Mouse (Mus musculus): ENCODE measurements around the gene D2hgdh.
"Not testable (repeated sequence)": the region's sequence is repeated elsewhere in the genome, so short reads cannot be mapped to it uniquely, and the experiment has no call there.

The D2hgdh gene

DNA sequence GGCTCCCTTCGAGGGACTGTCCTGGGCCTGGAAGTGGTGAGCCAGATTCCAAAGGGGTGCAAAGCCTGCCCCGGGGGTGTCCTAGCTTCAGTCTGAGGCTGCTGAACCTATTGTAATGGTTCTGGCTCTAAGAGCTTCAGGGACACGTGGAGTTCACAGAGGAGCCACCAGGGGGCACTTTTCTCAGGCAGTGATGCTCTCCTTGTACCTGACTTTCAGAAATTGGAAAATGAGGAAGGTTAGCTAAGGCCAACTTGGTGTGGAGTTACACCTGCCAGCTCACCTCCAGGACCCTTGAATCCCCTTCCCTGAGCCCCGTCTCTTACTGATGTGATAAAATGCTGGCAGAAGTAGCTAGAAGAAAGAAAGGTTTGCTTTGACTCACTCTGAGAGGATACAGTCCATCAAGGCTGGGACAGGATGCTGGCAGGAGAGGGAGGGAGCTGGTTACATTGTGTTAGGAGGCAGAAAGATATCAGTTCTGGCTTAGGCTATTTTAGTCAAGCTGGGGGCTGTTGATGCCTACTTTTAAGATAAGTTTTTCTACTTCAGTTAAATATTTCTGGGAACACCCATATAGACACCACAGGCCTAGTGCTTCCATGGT lies 8.1 kb downstream of the D2hgdh start:
- not testable (repeated sequence) for DNase-seq

DNA sequence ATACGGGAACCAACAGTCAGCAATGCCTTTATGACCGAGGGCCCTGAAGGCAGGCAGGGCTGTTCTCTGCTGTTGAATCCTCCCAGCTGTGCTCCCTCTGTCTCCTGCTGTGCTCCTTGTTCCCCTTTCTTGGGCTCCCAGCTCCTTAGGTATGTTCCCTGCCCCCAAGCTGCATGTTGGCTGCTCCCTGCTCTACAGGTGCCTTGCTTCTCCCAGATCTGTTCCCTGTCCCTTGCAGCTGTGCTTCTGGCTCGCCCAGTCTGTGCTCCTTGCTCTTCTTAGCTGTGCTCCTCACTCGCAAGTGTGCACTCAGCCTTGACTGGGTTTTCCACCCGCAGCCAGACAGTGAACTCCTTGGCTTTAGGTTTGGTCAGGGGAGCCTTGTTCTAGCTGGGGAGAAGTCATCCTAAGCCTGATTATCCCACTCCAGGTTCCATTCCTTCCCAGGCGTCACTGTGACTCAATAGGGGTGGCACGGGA lies 10.0 kb downstream of the D2hgdh start:
- DNase-seq, result no peak

DNA sequence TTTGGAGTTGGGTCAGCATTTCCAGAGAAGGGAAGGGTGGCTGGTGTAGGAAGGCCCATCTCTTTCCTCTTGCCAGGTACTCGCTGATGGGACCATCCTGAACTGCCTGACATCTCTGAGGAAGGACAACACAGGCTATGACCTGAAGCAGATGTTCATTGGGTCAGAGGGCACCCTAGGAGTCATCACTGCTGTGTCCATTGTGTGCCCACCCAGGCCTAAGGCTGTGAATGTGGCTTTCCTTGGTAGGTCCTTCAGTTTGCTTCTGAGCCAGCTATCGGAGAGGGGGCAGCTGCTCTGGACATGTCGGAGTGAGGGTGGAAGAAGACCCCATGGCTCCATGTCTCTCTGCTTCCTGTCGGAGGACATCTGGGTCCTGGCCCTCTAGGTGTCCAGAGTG lies 10.5 kb downstream of the D2hgdh start:
- no peak for DNase-seq

DNA sequence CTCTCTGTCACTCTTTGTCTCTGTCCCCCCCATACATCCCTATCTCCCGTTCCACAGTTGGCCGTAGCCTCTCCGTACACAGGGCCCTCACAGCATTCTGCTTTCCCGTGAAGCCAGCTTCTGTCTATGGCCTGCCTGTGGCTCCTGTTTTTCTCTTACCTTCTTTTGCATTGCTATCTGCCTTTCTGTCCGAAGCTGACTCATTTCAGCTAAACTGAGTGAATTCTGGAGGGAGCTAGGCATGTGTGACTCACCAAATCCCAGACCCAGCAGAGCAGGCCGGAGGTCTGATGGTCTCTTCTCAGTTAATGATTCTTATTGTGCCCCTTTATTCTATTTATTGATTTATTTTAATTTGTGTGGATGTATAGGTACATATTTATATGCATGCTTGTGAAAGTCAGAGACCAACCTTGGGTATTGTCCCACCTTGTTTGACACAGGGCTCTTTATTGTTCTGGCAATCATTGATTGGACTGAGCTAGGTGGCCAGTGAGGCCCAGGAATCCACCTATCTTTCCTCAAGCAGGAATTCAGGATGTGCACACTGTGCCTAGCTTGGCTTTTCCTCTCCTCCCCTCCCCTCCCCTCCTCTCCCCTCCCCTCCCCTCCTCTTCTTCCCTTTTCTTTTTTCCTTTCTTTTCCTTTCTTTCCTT lies 11.3 kb downstream of the D2hgdh start:
- DNase-seq, result no peak

DNA sequence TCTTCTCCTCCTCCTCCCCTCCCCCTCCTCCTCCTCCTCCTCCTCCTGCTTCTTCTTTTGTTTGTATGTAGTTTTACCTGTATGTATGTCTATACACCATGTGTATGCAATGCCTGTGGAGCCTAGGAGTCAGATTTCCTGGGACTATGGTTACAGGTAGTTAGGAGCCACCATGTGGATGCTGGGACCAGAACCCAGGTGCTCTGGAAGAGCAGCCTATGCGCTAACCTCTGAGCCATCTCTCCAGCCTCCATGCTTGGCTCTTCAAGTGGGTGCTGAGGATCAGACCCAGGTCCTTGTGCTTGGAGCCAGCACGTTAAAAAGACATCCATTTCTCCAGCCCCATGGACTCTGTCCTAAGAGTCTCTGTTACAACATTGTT lies 11.8 kb downstream of the D2hgdh start:
- DNase-seq, result no peak

DNA sequence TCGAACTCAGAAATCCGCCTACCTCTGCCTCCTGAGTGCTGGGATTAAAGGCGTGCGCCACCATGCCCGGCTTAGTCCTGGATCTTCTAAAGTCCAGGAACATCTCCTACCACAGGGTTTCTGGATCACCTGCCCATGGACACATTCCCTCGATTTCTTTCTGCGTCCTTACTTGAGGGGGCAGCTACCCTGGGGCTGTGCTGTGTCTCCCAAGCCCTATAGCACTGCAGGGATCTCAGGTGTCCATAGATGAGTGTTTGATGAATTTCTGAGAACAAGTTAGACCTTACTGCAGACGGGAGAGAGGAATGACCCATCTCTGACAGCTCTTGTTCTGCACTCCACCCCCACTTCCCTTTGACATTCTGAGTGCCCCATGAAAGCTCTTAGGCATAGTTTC lies 12.6 kb downstream of the D2hgdh start:
- DNase-seq, result no peak

DNA sequence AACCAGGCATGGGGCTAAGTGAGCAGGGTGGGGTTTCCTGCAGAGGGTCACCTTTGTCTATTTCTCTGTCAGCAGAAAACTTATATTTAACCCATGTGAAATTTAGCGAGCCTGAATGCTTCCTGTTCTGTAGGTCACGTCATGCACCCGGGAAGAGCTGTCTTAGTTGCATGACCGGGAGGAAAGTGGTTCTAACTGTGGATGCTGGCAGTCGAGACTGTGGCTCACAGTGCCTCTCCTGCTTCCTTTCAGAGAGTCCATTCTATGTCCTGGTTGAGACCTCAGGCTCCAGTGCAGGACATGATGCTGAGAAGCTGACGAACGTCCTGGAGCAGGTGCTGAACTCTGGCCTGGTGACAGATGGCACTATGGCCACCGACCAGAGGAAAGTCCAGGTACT lies 13.9 kb downstream of the D2hgdh start:
- DNase-seq, result not testable (repeated sequence)

DNA sequence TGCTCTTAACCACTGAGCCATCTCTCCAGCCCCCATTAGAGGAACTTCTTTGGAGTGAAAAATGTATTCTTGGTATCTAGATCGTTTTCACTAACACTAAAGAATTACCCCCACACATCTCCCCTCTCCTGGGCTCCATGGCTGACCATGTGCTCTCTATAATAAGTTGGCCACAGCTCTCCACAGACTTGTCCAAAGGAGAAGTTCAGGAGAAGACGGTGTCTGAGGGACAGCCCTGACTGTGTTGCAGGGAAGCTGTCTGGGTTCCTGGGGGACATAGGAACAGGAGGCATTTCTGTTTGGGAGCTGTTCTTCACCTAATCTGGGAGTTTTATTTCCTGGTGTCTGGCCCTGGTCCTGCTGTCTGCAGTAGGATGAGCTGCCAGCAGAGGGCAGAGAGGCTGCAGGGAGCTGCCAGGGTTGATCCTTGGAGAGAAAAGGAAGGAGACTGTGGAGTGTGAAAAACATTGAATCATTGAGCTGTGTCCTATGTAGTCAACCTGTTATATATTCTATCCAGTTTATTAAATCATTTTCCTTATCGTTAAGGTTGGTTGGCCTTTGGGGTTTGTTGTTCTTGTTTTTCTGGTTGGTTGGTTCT lies 21.2 kb downstream of the D2hgdh start:
- not testable (repeated sequence) for DNase-seq

DNA sequence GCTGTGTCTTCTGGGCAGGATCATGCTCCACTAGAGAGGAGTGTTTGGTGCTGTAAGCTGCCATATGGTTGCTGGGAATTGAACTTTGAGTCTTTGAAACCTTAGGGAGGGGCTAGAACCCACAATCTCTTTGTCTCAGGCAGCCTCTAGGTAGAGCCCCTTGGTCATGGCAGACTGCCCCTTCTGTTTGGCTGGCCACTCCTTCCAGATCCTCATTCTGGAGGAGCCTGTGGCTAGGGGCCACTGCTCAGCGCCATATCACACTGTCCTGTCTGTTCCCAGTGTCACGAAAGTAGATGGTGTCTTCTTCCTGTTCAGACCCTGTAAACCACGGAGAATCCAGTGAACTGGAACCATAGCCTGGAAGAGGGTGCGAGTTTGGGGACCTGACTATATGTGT lies 31.1 kb downstream of the D2hgdh start:
- DNase-seq, result not testable (repeated sequence)

DNA sequence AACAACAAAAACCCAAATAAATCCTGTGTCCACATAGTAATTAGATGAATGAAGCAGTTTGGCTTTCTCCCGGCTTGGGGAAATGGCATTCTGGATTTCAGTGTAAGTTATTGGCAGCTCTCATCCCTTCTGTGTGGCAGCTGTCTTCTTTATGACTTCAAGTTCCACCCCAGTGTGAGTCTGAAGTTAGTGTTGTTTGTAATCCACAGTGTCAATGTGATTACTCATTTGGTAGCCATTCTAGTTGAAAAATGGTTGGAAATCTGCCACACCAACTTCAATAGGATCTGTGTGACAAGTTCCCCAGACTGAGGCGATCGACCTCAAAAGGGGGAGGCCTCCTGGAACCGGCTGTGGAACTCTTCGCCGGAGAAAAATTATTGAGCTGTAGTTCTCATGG lies 32.7 kb downstream of the D2hgdh start:
- DNase-seq, result no peak

DNA sequence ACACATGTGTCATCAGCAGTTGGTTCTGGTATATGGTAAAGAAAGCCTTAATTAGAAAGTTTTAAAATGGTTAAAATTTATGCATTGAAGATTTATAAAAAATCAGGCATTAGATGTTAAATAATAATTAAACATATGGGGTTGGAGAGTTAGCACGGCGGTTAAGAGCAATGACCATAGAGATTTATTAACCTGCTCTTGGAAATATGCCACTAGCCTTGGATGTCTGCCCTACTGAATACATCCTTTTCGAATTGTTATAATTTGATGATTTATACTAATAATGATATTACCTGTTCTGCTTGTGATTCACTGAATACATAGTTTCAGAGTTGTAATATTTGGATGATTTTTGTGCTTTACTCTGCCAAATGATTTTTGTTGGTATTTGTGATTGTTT lies 33.3 kb downstream of the D2hgdh start:
- no peak for DNase-seq

DNA sequence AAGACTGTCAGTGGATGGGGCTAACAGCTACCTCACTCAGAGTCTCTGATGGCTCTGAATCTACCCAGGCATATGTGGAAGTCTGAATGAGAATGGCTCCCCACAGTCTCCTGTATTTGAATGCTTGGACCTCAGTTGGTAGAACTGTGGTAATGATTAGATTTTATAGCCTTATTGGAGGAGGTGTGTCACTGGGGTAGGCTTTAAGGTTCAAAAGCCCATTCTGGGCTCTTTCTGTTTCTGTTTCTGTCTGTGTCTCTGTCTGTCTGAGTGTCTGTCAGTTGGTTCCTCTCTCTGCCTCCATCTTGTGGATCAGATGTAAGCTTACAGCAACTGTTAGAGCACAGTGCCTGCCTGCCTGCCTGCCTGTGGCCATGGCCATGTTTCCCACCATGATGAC lies 34.9 kb downstream of the D2hgdh start:
- DNase-seq, result no peak

DNA sequence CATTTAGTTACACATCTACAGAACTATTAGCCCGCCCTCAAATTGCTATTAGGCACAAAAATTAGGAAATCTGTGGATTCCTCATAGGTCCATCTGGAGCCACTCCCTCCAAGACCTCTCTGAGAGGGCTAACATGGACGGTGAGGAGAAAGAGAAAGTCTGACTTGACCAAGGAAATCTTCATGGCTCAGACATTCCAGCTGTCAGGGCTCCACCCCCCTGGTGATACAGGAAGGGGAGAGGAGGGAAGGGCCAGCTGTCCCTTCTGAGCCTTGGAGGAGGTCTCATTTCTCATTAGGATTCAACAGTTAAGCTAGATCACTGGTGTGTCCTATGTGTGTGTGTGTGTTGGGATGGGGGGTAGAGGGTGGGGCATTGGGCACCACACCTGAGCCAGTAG lies 36.3 kb downstream of the D2hgdh start, which contains the start of gene Gal3st2:
Gal3st2 (plus strand) TSS at position 259 of the 400 bp plus-strand sequence.
- DNase-seq, result not testable (repeated sequence)

DNA sequence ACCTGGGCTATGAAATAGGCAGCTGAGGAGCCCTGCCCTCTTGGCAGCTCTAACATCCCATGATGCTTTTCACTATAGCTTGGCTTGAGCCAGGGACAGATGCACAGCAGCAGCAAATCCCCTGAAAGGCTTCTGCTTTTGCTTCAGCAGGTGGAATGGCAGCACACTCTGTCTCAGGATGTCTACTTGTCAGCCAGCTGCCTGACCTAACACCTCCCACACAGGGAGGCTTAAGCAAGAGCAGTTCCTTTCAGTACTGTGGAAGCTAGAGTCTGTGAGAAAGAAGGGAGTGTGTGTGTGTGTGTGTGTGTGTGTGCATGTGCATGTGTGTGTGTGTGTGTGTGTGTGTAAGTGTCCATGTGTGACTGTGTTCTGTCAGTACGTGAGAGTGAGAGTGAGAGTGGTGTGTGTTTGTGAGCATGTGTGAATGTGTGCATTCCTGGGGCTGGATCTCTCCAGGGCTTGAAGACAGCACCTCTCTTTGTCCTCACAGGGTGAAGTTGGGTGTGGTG lies 46.9 kb downstream of the D2hgdh start:
- DNase-seq, result not testable (repeated sequence)

DNA sequence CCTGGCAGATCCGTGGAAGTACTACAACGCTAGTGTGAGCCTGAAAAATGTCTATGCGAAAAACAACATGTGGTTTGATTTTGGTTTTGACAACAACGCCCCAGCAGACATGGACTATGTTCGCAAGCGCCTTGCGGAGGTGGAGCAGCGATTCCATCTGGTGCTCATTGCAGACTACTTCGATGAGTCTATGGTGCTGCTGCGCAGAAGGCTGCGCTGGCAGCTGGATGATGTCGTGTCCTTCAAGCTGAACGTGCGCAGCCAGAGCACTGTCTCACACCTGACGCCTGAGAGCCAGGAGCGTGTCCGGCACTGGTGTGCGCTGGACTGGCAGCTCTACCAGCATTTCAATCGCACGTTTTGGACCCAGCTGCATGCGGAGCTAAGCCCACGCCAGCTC lies 49.7 kb downstream of the D2hgdh start:
- peak; percentile 21 for DNase-seq

DNA sequence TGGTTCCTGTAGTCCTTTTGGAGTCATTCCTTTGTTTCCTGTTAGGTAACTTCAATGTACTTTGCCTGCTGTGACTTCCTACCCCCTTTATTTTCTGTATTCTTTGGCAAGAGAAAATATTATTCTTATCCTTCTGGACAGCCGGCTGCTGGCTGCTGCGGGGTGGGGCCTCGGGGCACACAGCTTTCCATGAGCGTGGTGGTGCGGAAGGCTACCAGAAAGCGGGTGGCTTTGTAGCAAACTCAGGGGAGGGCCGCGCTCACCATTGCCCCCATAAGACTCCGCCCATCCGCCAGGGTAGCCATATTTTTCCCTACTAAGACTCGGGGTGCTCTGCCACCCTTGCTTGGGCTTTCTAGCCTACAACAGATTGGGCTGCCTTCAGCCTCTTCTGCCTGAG lies 57.1 kb downstream of the D2hgdh start:
- not testable (repeated sequence) for DNase-seq

DNA sequence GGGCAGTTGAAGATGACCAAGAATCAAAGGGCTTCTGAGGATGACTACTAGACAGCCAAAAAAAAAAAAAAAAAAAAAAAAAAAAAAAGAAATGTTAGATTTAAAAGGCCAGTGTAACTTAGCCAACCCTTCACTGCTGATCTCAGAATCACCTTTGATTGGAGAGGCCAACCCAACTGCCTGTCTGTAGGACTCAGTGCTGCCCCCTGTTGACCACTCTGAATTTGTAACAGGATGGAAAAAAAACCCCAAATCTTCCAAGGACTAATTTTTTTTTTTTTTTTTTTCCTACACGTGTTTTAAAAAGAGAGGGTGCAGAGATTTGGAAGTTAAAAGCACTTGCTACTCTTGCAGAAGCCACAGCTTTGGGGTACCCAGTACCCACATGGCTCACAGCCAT lies 66.2 kb downstream of the D2hgdh start:
- DNase-seq, result not testable (repeated sequence)

DNA sequence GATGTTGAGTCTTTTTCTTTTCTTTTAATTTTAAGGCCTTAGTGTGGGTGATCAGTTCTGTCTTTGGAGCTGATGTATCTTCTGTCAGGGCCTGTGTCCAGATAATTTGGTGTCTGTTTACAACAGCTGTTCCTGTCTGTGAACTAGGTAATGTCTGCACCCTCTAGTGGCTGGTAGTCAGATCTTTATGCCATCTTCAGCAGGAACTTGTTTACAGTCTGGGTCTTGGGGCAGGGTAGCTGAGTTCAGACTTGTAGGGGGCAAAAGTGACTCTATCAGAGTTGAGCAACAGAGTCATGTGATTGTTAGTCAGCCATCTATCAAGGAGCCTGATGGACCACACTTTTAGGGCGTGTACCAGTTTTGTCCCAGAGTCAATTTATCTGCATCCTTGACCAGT lies 72.7 kb downstream of the D2hgdh start:
- not testable (repeated sequence) for DNase-seq

DNA sequence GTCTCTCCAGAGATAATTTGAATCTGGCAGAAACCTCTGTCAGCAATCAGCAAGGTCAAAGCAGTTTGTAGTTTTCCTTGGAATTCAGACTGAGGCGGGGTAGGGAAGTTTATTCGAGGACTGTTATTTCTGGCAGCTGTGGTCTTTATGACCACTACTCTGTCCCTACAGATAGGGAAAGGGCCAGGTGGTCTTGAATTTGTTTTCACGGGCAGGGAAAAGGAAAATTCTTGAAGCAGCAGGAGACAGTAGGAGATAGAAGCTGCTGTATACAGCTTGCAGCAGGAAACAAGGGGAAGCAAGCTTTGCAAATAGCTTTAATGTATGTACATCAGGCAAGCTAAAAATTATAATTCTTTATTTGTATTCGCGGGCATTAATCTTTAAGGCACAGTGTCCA lies 76.6 kb downstream of the D2hgdh start:
- not testable (repeated sequence) for DNase-seq
